Mouse (Mus musculus) retina, embryonic 14.5 days (tissue): Measurements from ENCODE around the gene Hectd4.

Source experiments
- DNase-seq: peaks from one replicate; pipeline ENCODE4 v3.0.0-alpha.2; 2015; ENCODE audit warnings: low spot score

Gene Hectd4

DNA sequence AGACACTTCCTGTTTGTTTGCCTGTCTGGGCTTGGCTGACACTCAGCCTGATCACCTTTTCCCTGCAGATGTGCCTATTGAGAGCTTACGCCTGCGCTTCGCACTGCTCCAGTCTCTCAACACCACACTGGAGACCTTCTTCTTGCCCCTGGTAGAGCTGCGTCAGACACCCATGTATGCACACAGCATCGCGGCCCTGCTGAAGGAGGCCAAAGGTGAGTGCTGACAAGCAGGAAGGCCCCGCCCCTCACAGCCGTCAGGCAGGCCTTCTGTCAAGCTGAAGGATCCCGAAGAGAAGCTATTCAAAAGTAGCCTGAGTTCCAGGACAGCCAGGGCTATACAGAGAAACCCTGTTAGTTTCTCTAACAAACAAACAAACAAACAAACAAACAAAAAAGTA, 139.2 kb downstream of the Hectd4 start:
- no peak for DNase-seq

DNA sequence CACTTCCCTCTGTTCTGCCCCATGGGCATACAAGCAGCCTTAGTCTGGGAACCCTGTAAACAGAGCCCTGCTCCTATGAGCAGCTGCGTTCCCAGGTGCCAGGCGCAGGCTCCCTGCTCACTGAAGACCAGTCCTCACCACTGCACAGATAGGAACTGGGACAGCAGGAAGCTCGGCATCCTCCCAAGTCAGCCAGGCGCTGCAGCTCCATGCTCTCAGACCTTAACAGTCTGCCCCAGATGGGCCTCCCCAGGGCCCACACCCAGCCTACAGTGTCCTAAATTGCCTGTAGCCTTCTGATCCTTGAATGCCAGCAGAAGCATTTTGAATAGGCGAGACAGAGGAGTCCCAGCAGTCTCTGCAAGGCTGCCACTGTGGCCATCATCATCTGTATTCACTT, 141.7 kb downstream of the Hectd4 start:
- DNase-seq: no peak

- DNase-seq: no peak
These were observed 143.4 kb downstream of the Hectd4 start for GRCm38 (mm10) chr5:121363441-121363840.

GRCm38 (mm10) chr5:121366449-121367225, 146.6 kb downstream of the Hectd4 start:
- no peak for DNase-seq

DNA sequence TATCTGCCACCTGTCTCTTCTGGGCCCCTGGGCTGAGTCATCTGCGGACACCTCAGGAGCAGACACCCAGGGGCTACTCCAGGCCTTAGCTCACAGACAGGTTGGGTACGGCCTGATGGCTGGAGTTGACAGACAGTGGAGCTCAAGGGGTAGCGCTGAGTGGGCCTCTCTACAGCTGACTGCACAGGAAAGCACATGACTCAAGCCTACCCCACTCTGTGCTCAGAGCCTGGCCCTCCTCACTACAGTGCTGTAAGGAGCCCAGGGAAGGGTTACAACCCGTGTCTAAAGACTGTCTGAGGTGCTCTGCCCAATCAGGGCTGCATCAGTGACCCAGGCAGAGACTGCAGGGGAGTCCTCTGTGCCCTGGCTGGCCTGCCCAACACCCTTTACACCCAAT, 147.2 kb downstream of the Hectd4 start:
- DNase-seq: no peak

- no peak for DNase-seq
These were observed 151.7 kb downstream of the Hectd4 start for GRCm38 (mm10) chr5:121371712-121372111.

DNA sequence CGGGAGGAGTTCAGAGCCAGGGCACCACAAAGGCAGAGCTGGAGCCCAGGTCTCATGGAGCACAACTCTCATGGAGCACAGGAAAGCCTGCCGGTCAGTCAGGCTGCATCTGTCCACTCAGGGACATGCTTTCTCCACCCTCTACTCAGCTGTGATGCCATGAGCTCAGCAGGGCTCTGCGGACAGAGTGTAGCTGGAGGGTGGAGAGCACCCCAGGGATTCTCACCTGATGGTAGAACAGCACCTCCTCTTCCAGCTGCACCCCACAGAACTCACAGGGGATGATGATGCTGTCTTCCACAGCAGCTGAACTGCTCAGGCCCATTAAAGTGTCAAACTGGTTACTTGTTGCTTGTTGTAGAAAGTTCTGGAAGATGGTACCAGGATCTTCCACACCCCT, 154.8 kb downstream of the Hectd4 start:
- DNase-seq: no peak

GRCm38 (mm10) chr5:121376972-121377371, 157.0 kb downstream of the Hectd4 start:
- DNase-seq: peak; percentile 68

DNA sequence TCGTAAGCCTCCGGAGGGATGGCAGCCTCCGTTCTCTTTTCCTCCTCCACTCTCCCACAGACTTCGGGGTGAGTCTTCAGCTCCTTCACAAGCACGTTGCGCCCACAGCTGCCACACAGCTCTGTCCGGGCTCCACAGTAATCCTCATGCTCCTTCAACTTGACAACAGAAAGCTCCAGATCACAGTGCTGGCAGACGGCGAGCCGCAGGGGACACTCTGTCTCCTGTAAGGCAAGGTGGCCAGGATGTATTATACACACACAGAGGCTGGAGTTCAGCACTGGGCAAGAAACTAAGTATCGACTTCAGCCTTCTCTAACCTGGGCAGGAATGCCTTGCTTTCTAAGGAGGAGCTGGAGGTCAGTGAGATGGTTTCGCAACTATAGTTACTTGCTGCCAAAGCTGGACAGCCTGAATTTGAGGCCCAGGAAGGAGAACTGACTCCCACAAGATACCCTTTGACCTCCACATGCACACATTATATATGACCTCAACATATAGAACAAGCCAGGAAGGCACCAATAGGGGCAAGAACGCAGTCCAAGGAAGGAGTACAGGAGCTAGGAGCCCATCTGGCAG, 158.7 kb downstream of the Hectd4 start:
- no peak for DNase-seq

- DNase-seq: peak; percentile 17
These were observed 160.7 kb downstream of the Hectd4 start for GRCm38 (mm10) chr5:121380692-121381091.

GRCm38 (mm10) chr5:121383857-121384756, 164.1 kb downstream of the Hectd4 start:
- DNase-seq: peak; percentile 22

DNA sequence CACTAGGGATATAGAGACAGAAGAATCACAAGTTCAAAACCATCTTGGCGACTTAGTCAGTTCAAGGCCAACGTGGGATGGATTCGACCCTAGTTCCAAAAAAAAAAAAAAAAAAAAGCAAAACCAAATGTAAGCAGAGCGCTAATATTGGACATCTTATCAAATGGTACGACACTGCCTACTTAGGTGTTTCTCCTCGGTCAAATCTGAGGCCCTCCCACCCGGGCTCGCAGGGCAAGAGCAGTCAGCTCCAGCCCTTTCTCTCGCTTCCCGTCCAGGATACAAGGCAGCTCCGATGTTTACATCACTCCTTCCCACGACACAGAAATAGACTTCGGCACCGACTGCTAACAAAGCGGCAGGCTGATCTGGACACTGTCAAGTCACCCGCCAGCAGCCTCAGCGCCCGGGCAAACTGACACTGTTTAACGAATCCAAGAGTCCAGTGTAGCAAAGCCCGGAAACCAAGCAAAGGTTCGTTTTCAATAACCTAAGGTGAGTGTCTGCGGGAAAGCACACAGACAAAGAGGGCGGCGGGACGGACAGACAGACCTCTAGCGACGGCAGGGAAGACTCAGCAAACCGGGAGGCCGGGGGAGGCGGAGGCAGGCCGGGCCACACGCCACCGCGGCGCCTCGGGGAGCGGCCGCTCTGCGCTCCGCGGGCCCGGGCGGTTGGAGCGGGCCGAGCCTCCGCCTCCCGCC, 164.9 kb downstream of the Hectd4 start:
- peak; percentile 61 for DNase-seq

- peak; percentile 95 for DNase-seq
These were observed 165.6 kb downstream of the Hectd4 start, which contains the start of gene Trafd1 for GRCm38 (mm10) chr5:121385461-121386119. Gene Trafd1, minus strand, starts transcription at chr5:121385632.

DNA sequence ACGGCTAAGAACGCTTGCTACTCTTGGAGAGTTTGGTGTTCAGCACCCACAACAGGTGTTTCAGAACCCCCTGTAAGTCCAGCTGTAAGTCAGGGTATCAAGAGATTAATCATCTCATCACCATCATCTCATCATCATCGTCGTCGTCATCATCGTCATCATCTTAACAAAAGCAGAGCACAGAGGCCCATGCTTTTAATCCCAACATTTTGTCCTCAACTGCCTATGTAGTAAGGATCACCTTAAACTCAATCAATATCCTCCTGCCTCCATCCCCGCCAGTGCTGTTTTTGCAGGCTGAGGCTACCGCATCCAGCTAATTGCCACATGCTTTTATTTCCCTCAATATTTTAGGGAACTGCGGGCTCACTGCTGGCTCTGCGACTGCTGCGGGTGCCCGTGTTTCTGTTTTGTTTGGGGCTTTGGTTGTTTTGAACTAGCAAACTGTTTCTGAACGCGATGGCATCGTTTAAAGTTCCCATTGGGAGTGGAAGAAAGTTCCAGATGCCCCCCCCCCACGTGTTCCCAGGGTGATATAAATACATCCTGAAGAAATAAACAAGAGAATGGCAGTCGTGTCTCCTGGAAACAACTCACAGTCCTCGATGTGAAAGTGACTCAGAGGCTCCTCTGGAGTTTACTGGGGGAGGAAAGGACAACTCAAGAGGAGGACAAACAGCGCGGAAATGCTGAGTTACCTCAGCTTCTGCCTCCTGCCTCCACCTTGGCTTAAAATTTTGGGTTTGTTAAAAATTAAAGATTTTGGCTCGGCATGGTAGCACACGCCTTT, 166.3 kb downstream of the Hectd4 start:
- DNase-seq: no peak

GRCm38 (mm10) chr5:121387126-121387525, 167.1 kb downstream of the Hectd4 start:
- DNase-seq: no peak

GRCm38 (mm10) chr5:121389106-121389505, 169.1 kb downstream of the Hectd4 start:
- DNase-seq: no peak

GRCm38 (mm10) chr5:121389691-121390090, 169.7 kb downstream of the Hectd4 start:
- no peak for DNase-seq

GRCm38 (mm10) chr5:121392667-121393380, 172.8 kb downstream of the Hectd4 start:
- peak; percentile 79 for DNase-seq

- no peak for DNase-seq
These were observed 173.4 kb downstream of the Hectd4 start for GRCm38 (mm10) chr5:121393402-121393801.

- DNase-seq: no peak
These were observed 175.6 kb downstream of the Hectd4 start for GRCm38 (mm10) chr5:121395621-121396020.
